29 mouse cellular contexts compared by ENCODE assay signal in the genomic region with DNA sequence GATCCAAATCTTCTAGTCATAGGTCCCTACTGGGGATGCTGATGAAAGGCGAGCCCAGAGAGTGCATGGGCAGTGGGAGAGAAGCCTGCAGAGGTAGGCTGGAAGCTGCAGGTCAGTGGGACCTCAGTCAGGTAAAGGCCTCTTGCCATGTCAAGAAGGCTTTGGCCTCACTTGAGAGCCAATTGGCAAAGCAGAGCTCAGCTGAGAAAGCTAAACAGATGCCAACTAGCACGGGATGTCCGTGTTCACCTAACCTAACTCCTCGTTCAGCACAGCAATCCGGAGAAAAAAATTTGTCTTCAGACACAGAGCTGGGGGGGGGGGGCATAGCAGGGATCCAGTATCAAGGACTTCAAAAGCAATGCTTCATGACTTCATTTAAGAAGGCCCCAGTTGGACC. TPM values are rescaled to one million over a fixed set of nuclear protein-coding genes. Genes with fewer than 3 reads are reported as not detected.
DNase-seq lines count a peak whose midpoint lies in the region; ATAC-seq and TF ChIP-seq lines count a peak whose summit lies in the region.
"Had no signal": no experiment of that assay in that cellular context is flagged by ENCODE, and none has a peak within 500 bp of the region (broad histone marks: within the 10 kb centered on the region; RNA-seq: fewer than 3 reads in every experiment).

No protein-coding gene starts in this region.

- no peak overlapping the region for H3K9ac ChIP-seq in forebrain, embryonic 13.5 days
- no peak overlapping the region for H3K9ac ChIP-seq in forebrain, embryonic 16.5 days (replicated peaks; ENCODE audit: low read depth, low read length)
- H3K9ac ChIP-seq in liver, adult 2 months (ENCODE audit: low read depth, low read length) = no peak overlapping the region
- no peak overlapping the region for H3K9ac ChIP-seq in embryonic facial prominence, embryonic 15.5 days
- H3K9ac ChIP-seq: embryonic facial prominence, embryonic 13.5 days; hindbrain, embryonic 15.5 days had no signal

- H3K27me3 ChIP-seq in cerebellum, adult 2 months (ENCODE audit: control insufficient read depth, insufficient read depth, low read length) = no peaks in the 10 kb centered on the region
- no peaks in the 10 kb centered on the region for H3K27me3 ChIP-seq in forebrain, embryonic 13.5 days
- H3K27me3 ChIP-seq in forebrain, embryonic 16.5 days (replicated peaks; ENCODE audit: control insufficient read depth, insufficient read depth, low read length) = no peaks in the 10 kb centered on the region
- no peaks in the 10 kb centered on the region for H3K27me3 ChIP-seq in liver, adult 2 months (ENCODE audit: control insufficient read depth, insufficient read depth, low read length)
- H3K27me3 ChIP-seq in embryonic facial prominence, embryonic 15.5 days = no peaks in the 10 kb centered on the region
- H3K27me3 ChIP-seq: embryonic facial prominence, embryonic 13.5 days; hindbrain, embryonic 15.5 days; Patski had no signal

- peak; percentile 27 to 42 for DNase-seq in cerebellum, adult 2 months
- no peak for DNase-seq in cerebellum, postnatal 25 days
- DNase-seq in liver, adult 2 months (ENCODE audit: extremely low read depth, low read depth, low spot score) = peak; percentile 61
- DNase-seq in liver = no peak
- no peak for DNase-seq in retina, embryonic 14.5 days (ENCODE audit: low spot score)
- DNase-seq: adrenal gland, postnatal 10 days; embryo, embryonic 11 days; gastrocnemius, adult 2 months; gastrocnemius, postnatal 36 days; kidney, adult 11 months; kidney, postnatal 14 days; layer of hippocampus, adult 9-11 months; lung, adult 18-20 months; lung, postnatal 10 days; midbrain, embryonic 14.5 days; retina, postnatal 1 day; right cerebral cortex, postnatal 14 days; thymus, adult 18-20 months; thymus, postnatal 25 days had no signal

- no peak for TF ChIP-seq CTCF in cerebellum, adult 2 months (IDR thresholded peaks at IDR 0.05; ENCODE audit: borderline replicate concordance, insufficient read depth, low read depth, low read length)
- TF ChIP-seq CTCF in liver, adult 2 months (IDR thresholded peaks at IDR 0.05; ENCODE audit: low read depth, low read length) = no peak

- H3K4me3 ChIP-seq in cerebellum, adult 2 months (replicated peaks; ENCODE audit: insufficient read depth, low read depth, low read length) = no peak overlapping the region
- H3K4me3 ChIP-seq in forebrain, embryonic 13.5 days = no peak overlapping the region
- no peak overlapping the region for H3K4me3 ChIP-seq in forebrain, embryonic 16.5 days (replicated peaks; ENCODE audit: low read length)
- H3K4me3 ChIP-seq in liver, adult 2 months (ENCODE audit: insufficient read depth, low read depth, low read length) = no peak overlapping the region
- no peak overlapping the region for H3K4me3 ChIP-seq in embryonic facial prominence, embryonic 15.5 days (replicated peaks)
- H3K4me3 ChIP-seq: embryonic facial prominence, embryonic 13.5 days; gastrocnemius, adult 2 months; hindbrain, embryonic 10.5 days; hindbrain, embryonic 15.5 days had no signal

- H3K79me2 ChIP-seq in liver, adult 2 months (ENCODE audit: control insufficient read depth, insufficient read depth, low read length) = peaks cover 58% of the 10 kb centered on the region

- peaks cover 53% of the 10 kb centered on the region for H3K4me1 ChIP-seq in cerebellum, adult 2 months (ENCODE audit: control insufficient read depth, insufficient read depth, low read length)
- H3K4me1 ChIP-seq in forebrain, embryonic 13.5 days = peaks cover 81% of the 10 kb centered on the region
- H3K4me1 ChIP-seq in forebrain, embryonic 16.5 days (replicated peaks; ENCODE audit: control insufficient read depth, insufficient read depth, low read length) = peaks cover 55% of the 10 kb centered on the region
- H3K4me1 ChIP-seq in liver, adult 2 months (ENCODE audit: control insufficient read depth, insufficient read depth, low read length) = peaks cover 53% of the 10 kb centered on the region
- peaks cover 78% of the 10 kb centered on the region for H3K4me1 ChIP-seq in embryonic facial prominence, embryonic 15.5 days

- TF ChIP-seq POLR2A in cerebellum, adult 2 months (IDR thresholded peaks at IDR 0.05; ENCODE audit: borderline replicate concordance, insufficient read depth, low read length) = no peak
- no peak for TF ChIP-seq POLR2A in liver, adult 2 months (IDR thresholded peaks at IDR 0.05; ENCODE audit: extremely low read depth, insufficient read depth, low read length)

- WGBS in cerebellum, adult 2 months = 12% methylated on average over 5 of the region's 5 CpGs
- 66% methylated on average over 5 of the region's 5 CpGs for WGBS in forebrain, embryonic 13.5 days
- 44% methylated on average over 5 of the region's 5 CpGs for WGBS in forebrain, embryonic 16.5 days
- WGBS in liver, adult 2 months = 33% methylated on average over 5 of the region's 5 CpGs
- WGBS in embryonic facial prominence, embryonic 15.5 days = 59% methylated on average over 5 of the region's 5 CpGs

- no peak overlapping the region for H3K4me2 ChIP-seq in forebrain, embryonic 13.5 days
- no peak overlapping the region for H3K4me2 ChIP-seq in forebrain, embryonic 16.5 days (ENCODE audit: low read length)
- no peak overlapping the region for H3K4me2 ChIP-seq in embryonic facial prominence, embryonic 15.5 days (replicated peaks)
- H3K4me2 ChIP-seq: embryonic facial prominence, embryonic 13.5 days; hindbrain, embryonic 15.5 days; liver, embryonic 11.5 days had no signal

- no peaks in the 10 kb centered on the region for H3K9me3 ChIP-seq in forebrain, embryonic 13.5 days (replicated peaks)
- H3K9me3 ChIP-seq in forebrain, embryonic 16.5 days (ENCODE audit: control insufficient read depth, low read length) = no peaks in the 10 kb centered on the region
- H3K9me3 ChIP-seq in embryonic facial prominence, embryonic 15.5 days (replicated peaks) = no peaks in the 10 kb centered on the region
- H3K9me3 ChIP-seq: embryonic facial prominence, embryonic 13.5 days; hindbrain, embryonic 15.5 days had no signal

- no peaks in the 10 kb centered on the region for H3K36me3 ChIP-seq in forebrain, embryonic 13.5 days (ENCODE audit: poor library complexity, severe bottlenecking)
- H3K36me3 ChIP-seq in forebrain, embryonic 16.5 days (ENCODE audit: control insufficient read depth, insufficient read depth) = no peaks in the 10 kb centered on the region
- H3K36me3 ChIP-seq in liver, adult 2 months (ENCODE audit: control insufficient read depth, insufficient read depth, low read length) = no peaks in the 10 kb centered on the region
- 0 out of 2 replicates have a peak, but pooled peaks cover 8% of the 10 kb centered on the region for H3K36me3 ChIP-seq in embryonic facial prominence, embryonic 15.5 days
- H3K36me3 ChIP-seq: hindbrain, embryonic 15.5 days had no signal

- H3K27ac ChIP-seq in cerebellum, adult 2 months (ENCODE audit: insufficient read depth, low read length) = no peak overlapping the region
- peak overlapping the region; percentile 45; the same call in 1 of the 2 replicates for H3K27ac ChIP-seq in forebrain, embryonic 13.5 days
- H3K27ac ChIP-seq in forebrain, embryonic 16.5 days (ENCODE audit: low read length) = no peak overlapping the region
- H3K27ac ChIP-seq in liver, adult 2 months (replicated peaks; ENCODE audit: insufficient read depth, low read depth, low read length) = no peak overlapping the region
- peak overlapping the region; percentile 58 for H3K27ac ChIP-seq in embryonic facial prominence, embryonic 15.5 days (replicated peaks)
- H3K27ac ChIP-seq: hindbrain, embryonic 10.5 days; hindbrain, embryonic 15.5 days had no signal

- ATAC-seq in forebrain, embryonic 13.5 days = no peak
- no peak for ATAC-seq in forebrain, embryonic 16.5 days
- no peak for ATAC-seq in embryonic facial prominence, embryonic 15.5 days (ENCODE audit: insufficient number of reproducible peaks, low FRiP score, low TSS enrichment, low read depth)
- ATAC-seq: forebrain, embryonic 14.5 days; inflammation-experienced regulatory T-cells, adult 6 months; Patski had no signal

RNA-seq across cellular contexts. Expression of a gene that starts 33.7 kb away (rescaled TPM):
- polyA plus RNA-seq in cerebellum, adult 2 months (2012; rRNA removed) = 8.4 and 9.7 TPM in 2 replicates
- 5.0 and 5.6 TPM in 2 replicates for polyA plus RNA-seq in forebrain, embryonic 13.5 days (2015; fragmentation: Nextera tagmentation; extraction: Ambion mirVana)
- 3.8 and 4.4 TPM in 2 replicates for polyA plus RNA-seq in forebrain, embryonic 16.5 days (2015; fragmentation: Nextera tagmentation; extraction: Ambion mirVana)
- 2.3 and 3.2 TPM in 2 replicates for total RNA-seq in liver, adult 2 months (2014; rRNA removed)
- 3.4 and 3.8 TPM in 2 replicates for polyA plus RNA-seq in liver, adult 2 months (2012; rRNA removed)
- polyA plus RNA-seq in embryonic facial prominence, embryonic 15.5 days (2015; fragmentation: Nextera tagmentation; extraction: Ambion mirVana) = 15.4 and 15.9 TPM in 2 replicates

RNA-seq across cellular contexts. Expression of a gene that starts 36.7 kb away (rescaled TPM):
- polyA plus RNA-seq in cerebellum, adult 2 months (2012; rRNA removed) = 0.68 and 0.84 TPM in 2 replicates
- 3.6 and 4.3 TPM in 2 replicates for polyA plus RNA-seq in forebrain, embryonic 13.5 days (2015; fragmentation: Nextera tagmentation; extraction: Ambion mirVana)
- polyA plus RNA-seq in forebrain, embryonic 16.5 days (2015; fragmentation: Nextera tagmentation; extraction: Ambion mirVana) = 5.3 and 7.2 TPM in 2 replicates
- total RNA-seq in liver, adult 2 months (2014; rRNA removed) = 0.18 and 0.20 TPM in 2 replicates
- polyA plus RNA-seq in liver, adult 2 months (2012; rRNA removed) = not detected in 2 replicates
- 1.8 and 3.0 TPM in 2 replicates for polyA plus RNA-seq in embryonic facial prominence, embryonic 15.5 days (2015; fragmentation: Nextera tagmentation; extraction: Ambion mirVana)

Comparison
In these comparisons a context has a peak if more than half of its experiments do, and no peak if none do; other contexts are left out.
1. DNase-seq: peak in cerebellum, adult 2 months (2 of 2) and liver, adult 2 months (single experiment); none in cerebellum, postnatal 25 days (0 of 2), liver (single experiment) and retina, embryonic 14.5 days (single experiment).
2. H3K27ac ChIP-seq: peak in forebrain, embryonic 13.5 days (single experiment) and embryonic facial prominence, embryonic 15.5 days (single experiment); none in cerebellum, adult 2 months (single experiment), forebrain, embryonic 16.5 days (single experiment) and liver, adult 2 months (single experiment).